Mouse (Mus musculus): ENCODE measurements at regions not wholly inside any gene's neighbourhood (a gene's known extent, or its start where the extent isn't known, plus 50 kb on each side); places are given as distances from the start of the nearest gene placed in this dataset.

DNA sequence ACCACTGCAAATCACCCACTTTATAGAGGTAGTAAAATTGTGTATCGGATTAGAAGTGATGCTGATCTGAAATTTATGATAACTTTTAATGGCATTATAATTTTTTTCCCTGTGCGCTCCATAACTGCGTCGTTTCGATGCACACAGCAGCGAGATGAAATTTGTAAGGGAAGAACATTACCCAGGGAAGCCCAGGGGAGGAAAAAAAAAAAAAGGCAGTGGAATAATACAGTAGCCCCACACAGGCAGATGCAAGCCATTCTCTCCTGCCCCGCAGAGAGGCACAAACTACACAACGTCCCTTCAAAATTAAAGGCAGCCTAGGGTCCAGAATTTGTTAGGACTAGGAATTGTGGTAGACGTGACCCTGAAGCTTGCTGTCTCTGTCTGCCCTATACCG is 234.2 kb downstream of the Il20rb start:
- DNase-seq (ENCODE audit: low spot score): no peak
